Mouse (Mus musculus) intestine, embryonic 15.5 days (tissue): ENCODE data around the gene Ogdhl. TPM values are rescaled to one million over a fixed set of nuclear protein-coding genes. Genes with fewer than 3 reads are reported as not detected.
"Not testable (repeated sequence)": the region's sequence is repeated elsewhere in the genome, so short reads cannot be mapped to it uniquely, and the experiment has no call there.

Experiments
- ATAC-seq: fragments of 200-750 bp; cut with Nextera tagmentation; 2 replicates; pipeline ENCODE4 v1.8.0; 2017; ENCODE audit warnings: moderate TSS enrichment, moderate library complexity
- H3K27ac ChIP-seq: fragments of 300-500 bp; sonication (generic); 2 replicates; pipeline ENCODE4 v1.5.1; 2015; ENCODE audit warnings: mild to moderate bottlenecking, inconsistent platforms
- H3K27me3 ChIP-seq: fragments of 300-500 bp; sonication (generic); replicated peaks from 2 replicates; pipeline ENCODE4 v1.6.1; 2015; ENCODE audit warnings: inconsistent platforms
- H3K36me3 ChIP-seq: fragments of 300-500 bp; sonication (generic); 2 replicates; pipeline ENCODE4 v1.6.1; 2015; ENCODE audit warnings: inconsistent platforms
- H3K4me1 ChIP-seq: fragments of 300-500 bp; sonication (generic); replicated peaks from 2 replicates; pipeline ENCODE4 v1.6.1; 2015; ENCODE audit warnings: inconsistent platforms
- H3K4me2 ChIP-seq: fragments of 300-500 bp; sonication (generic); replicated peaks from 2 replicates; pipeline ENCODE4 v1.6.1; 2015; ENCODE audit warnings: mild to moderate bottlenecking, inconsistent platforms
- H3K4me3 ChIP-seq: fragments of 300-500 bp; sonication (generic); replicated peaks from 2 replicates; pipeline ENCODE4 v1.5.1; 2015; ENCODE audit warnings: inconsistent platforms
- H3K9ac ChIP-seq: fragments of 300-500 bp; sonication (generic); 2 replicates; pipeline ENCODE4 v1.6.1; 2015; ENCODE audit warnings: inconsistent platforms
- H3K9me3 ChIP-seq: fragments of 300-500 bp; sonication (generic); 2 replicates; pipeline ENCODE4 v1.6.1; 2016; ENCODE audit warnings: inconsistent platforms
- WGBS: fragments of 180-500 bp; shearing (Covaris S2); methylation state at CpG from one replicate; pipeline ENCODE4 v1.1.7; 2015; 5-methylcytosine and 5-hydroxymethylcytosine counted together
- polyA plus RNA-seq: library from polyadenylated mRNA; unstranded; fragments of >200 nt; fragmentation: Nextera tagmentation; extraction: Ambion mirVana; gene quantifications from 2 replicates; pipeline ENCODE4 v1.2.1, GENCODE M21; 2015

Ogdhl gene
- polyA plus RNA-seq, 1 experiment from 2014 or later = 22.5 TPM

DNA sequence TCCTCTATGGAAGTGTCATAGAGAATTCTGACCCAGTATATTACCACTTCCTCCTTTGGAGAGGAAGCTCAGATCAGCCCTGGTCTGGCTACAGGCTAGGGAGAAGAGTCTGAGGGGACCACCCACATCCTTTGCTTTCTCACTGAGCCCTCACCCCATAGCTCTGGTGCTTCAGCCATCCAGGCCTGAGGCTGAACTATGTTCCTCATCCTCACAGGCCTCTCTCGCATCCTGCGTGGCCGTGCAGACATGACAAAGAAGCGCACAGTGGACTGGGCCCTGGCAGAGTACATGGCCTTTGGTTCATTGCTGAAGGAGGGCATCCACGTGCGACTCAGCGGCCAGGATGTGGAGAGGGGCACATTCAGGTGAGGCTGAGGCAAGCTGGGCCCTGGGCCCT is 20.0 kb downstream of the Ogdhl start:
- H3K9ac ChIP-seq = no peak overlapping the region
- no peak for ATAC-seq
- H3K9me3 ChIP-seq = no peaks in the 10 kb centered on the region
- no peak overlapping the region for H3K4me2 ChIP-seq
- H3K27ac ChIP-seq = no peak overlapping the region
- no peaks in the 10 kb centered on the region; the same call in 1 of the 2 replicates for H3K36me3 ChIP-seq
- H3K4me3 ChIP-seq = no peak overlapping the region
- H3K27me3 ChIP-seq = no peaks in the 10 kb centered on the region
- 97% methylated on average over 7 of the region's 7 CpGs for WGBS
- H3K4me1 ChIP-seq = no peaks in the 10 kb centered on the region

DNA sequence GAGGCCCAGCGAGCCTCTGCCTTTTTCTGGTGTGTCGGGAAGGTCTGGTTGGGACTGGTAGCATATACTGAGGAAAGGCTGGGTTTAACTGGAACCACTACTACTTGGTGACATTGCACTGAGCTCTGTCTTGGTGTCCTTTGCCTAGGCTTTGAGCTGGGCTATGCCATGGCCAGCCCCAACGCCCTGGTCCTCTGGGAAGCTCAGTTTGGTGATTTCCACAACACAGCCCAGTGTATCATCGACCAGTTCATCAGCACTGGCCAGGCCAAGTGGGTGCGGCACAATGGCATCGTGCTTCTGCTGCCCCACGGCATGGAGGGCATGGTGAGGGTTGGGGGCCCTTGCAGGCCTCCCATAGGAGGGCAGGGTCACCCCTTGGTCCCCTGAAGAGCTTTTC is 22.4 kb downstream of the Ogdhl start:
- H3K27ac ChIP-seq = no peak overlapping the region
- no peak overlapping the region for H3K9ac ChIP-seq
- H3K9me3 ChIP-seq = no peaks in the 10 kb centered on the region
- no peaks in the 10 kb centered on the region for H3K4me1 ChIP-seq
- no peak overlapping the region for H3K4me2 ChIP-seq
- WGBS = 89% methylated on average over 7 of the region's 7 CpGs
- no peak for ATAC-seq
- H3K27me3 ChIP-seq = no peaks in the 10 kb centered on the region
- no peak overlapping the region for H3K4me3 ChIP-seq
- H3K36me3 ChIP-seq = no peaks in the 10 kb centered on the region; the same call in 1 of the 2 replicates

DNA sequence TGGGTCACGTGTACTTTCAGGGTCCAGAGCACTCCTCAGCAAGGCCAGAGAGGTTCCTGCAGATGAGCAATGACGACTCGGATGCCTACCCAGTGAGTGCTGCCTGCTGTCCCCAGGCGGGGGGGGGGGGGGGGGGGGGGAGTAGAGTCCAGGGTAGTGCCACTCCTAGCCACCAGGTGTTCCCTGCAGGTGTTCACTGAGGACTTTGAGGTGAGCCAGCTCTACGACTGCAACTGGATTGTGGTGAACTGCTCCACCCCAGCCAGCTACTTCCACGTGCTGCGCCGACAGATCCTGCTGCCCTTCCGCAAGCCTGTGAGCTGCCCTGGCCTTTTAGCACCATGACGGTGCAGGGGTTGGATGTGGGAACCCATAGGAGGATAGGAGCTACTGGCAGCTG is 22.9 kb downstream of the Ogdhl start:
- no peak overlapping the region for H3K9ac ChIP-seq
- 77% methylated on average over 9 of the region's 10 CpGs for WGBS
- H3K36me3 ChIP-seq = no peaks in the 10 kb centered on the region; the same call in 1 of the 2 replicates
- H3K9me3 ChIP-seq = no peaks in the 10 kb centered on the region
- no peak overlapping the region for H3K4me3 ChIP-seq
- H3K4me1 ChIP-seq = no peaks in the 10 kb centered on the region
- no peak overlapping the region for H3K4me2 ChIP-seq
- H3K27ac ChIP-seq = no peak overlapping the region
- ATAC-seq = no peak
- H3K27me3 ChIP-seq = no peaks in the 10 kb centered on the region

DNA sequence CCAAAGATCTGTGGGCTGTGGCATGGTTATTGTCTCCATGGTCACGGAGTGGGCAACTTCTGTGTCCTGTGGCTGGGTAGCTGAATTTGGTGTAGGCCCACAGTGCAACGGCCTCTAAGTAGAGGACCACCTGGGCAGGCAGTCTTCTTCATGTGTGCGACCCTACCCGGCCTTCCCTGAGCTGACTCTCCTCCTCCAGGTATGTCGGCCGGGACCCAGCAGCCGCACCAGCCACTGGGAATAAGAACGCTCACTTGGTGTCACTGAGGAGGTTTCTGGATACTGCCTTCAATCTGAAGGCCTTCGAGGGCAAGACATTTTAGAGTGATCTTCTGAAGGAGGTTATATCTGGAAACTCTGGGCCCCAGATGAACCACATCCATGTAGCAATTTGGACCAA is 25.5 kb downstream of the Ogdhl start:
- Histone ChIP-seq H3K27ac (no peak overlapping the region), H3K27me3 (no peaks in the 10 kb centered on the region), H3K4me1 (no peaks in the 10 kb centered on the region), H3K36me3 (no peaks in the 10 kb centered on the region), H3K9ac (no peak overlapping the region), H3K9me3 (no peaks in the 10 kb centered on the region), H3K4me3 (no peak overlapping the region), H3K4me2 (no peak overlapping the region)
- no peak for ATAC-seq
- WGBS = 93% methylated on average over 9 of the region's 9 CpGs

DNA sequence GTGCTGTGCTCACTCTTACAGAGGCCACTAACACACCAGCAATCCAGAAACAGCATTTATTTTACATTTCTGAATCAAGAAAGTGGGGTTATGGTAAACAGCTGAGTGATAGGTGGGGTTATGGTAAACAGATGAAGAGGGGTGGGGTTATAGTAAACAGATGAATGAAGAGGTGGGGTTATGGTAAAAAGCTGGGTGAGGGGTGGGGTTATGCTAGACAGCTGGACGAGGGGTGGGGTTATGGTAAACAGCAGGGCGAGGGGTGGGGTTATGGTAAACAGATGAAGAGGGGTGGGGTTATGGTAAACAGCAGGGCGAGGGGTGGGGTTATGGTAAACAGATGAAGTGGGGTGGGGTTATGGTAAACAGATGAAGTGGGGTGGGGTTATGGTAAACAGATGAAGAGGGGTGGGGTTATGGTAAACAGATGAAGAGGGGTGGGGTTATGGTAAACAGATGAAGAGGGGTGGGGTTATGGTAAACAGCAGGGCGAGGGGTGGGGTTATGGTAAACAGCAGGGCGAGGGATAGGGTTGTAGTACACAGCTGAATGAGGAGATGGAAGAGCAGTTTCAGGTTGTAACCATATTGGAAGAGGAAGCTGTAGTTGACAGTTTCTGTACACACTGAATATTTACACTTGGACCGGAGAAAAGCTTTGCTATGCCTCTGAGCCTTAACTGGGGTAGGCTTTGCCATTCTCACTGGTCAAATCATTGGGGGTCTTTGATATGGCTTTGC is 29.5 kb downstream of the Ogdhl start:
- ATAC-seq, H3K4me2 ChIP-seq, H3K9me3 ChIP-seq, H3K9ac ChIP-seq, H3K27ac ChIP-seq, H3K36me3 ChIP-seq, H3K4me3 ChIP-seq, H3K4me1 ChIP-seq, H3K27me3 ChIP-seq: not testable (repeated sequence)
- 21% methylated on average over 6 of the region's 6 CpGs for WGBS

DNA sequence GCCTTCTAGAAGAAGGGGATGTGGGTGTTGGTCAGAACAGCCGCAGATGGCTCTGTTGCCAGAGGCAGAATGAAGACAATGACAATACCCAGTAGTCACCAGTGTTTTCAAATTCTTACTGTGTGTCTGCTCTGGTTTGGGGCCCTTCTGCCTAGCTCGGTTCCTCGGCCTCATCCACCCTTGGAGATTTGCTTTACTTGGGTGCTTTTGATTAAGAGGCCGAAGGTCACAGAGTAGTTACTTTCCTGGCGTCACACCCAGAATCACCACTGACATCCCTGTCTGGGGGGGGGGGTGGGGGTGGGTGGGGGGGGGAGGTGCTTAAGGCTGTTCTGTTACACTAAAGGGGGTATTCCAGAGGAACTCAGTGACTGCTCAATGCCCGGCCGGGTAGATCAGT is 42.5 kb downstream of the Ogdhl start:
- no peaks in the 10 kb centered on the region for H3K9me3 ChIP-seq
- peak; percentile 58 for ATAC-seq
- H3K27me3 ChIP-seq = no peaks in the 10 kb centered on the region
- no peak overlapping the region for H3K4me2 ChIP-seq
- H3K9ac ChIP-seq = no peak overlapping the region
- no peaks in the 10 kb centered on the region for H3K36me3 ChIP-seq
- no peaks in the 10 kb centered on the region for H3K4me1 ChIP-seq
- H3K27ac ChIP-seq = no peak overlapping the region
- WGBS = 47% methylated on average over 7 of the region's 7 CpGs
- no peak overlapping the region for H3K4me3 ChIP-seq

DNA sequence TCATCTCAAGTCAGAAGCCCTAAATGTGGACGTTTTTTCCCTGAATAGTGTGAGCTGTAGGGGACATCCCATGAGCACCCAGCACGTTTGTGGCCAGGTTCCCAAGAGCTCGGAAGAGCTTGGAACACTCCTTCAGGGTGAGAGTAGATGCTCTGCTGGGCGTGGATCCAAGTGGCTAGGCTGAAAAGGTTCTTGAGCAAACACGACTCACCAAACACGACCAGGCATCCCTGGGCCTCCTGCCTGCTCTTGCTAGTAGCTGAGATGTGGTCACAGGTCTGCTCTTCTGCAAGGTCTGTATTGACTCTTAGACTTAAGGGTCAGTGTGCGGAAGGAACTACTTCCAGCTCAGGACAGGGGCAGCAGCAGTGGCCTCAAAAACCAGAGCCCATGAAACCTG is 47.9 kb downstream of the Ogdhl start:
- no peak overlapping the region for H3K9ac ChIP-seq
- WGBS = 61% methylated on average over 7 of the region's 7 CpGs
- no peak for ATAC-seq
- no peaks in the 10 kb centered on the region for H3K9me3 ChIP-seq
- no peaks in the 10 kb centered on the region for H3K36me3 ChIP-seq
- no peak overlapping the region for H3K27ac ChIP-seq
- no peak overlapping the region for H3K4me3 ChIP-seq
- H3K27me3 ChIP-seq = no peaks in the 10 kb centered on the region
- no peaks in the 10 kb centered on the region for H3K4me1 ChIP-seq
- H3K4me2 ChIP-seq = no peak overlapping the region

DNA sequence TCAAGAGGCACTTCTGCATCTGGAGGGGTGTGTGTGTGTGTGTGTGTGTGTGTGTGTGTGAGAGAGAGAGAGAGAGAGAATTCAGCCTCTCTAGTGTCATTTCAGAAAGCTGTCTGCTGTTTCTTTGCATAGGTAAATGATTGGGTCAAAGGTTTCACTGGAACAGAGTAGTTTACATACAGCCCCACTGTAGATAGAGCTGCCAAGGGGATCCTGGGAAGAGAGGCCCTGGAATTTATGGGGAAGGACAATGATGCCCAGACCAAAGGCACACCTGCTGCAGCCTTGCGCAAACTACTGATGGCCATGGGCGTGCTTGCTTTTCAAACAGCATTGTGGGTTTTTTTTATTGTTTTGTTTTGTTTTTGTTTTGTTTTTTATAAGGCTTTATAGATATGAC is 50.7 kb downstream of the Ogdhl start:
- peak; percentile 93 for ATAC-seq
- 69% methylated on average over 2 of the region's 2 CpGs for WGBS

DNA sequence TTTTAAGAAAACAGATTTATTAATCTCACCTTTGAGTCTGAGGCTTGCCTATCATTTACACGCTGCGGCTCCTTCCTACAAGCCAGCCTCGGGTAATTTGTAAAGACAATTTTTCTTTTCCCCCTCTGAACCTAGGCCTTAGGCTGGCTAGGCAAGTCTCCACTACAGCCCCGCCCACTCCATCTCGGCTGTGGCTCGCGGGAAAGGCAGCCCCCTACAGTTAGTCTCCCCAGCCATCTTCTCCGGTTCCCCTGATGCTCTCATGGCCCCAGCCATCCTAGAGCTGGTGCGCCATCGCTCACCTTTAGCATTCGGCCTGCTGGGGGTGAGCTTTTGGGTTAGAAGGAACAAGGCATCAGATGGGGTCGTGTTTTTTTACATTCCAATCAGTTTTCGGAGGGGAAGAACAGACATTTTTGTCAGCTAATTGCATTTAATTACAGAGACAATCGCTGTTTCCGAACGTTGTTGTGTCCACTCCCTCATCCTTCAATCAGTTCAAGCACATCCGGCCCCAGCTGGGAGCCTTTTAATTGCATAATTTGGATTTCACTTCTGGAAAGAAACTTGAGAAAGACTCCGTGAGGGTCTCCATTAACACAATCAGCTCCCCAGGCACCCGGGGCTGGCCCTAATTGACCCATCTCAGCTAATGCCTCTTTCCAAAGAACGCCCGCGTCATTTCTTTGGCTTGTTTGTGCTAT is 57.7 kb downstream of the Ogdhl start:
- H3K27me3 ChIP-seq = peaks cover 18% of the 10 kb centered on the region
- H3K4me3 ChIP-seq = no peak overlapping the region
- no peak overlapping the region for H3K4me2 ChIP-seq
- no peak overlapping the region for H3K9ac ChIP-seq
- no peaks in the 10 kb centered on the region for H3K4me1 ChIP-seq
- 21% methylated on average over 22 of the region's 22 CpGs for WGBS
- no peaks in the 10 kb centered on the region for H3K36me3 ChIP-seq
- no peak for ATAC-seq
- H3K27ac ChIP-seq = no peak overlapping the region
- no peaks in the 10 kb centered on the region for H3K9me3 ChIP-seq

More for the DNA sequence above, 50.7 kb downstream of the Ogdhl start:
- H3K4me2 ChIP-seq = no peak overlapping the region
- no peaks in the 10 kb centered on the region for H3K9me3 ChIP-seq
- no peaks in the 10 kb centered on the region for H3K36me3 ChIP-seq
- H3K27ac ChIP-seq = no peak overlapping the region
- H3K9ac ChIP-seq = no peak overlapping the region
- no peaks in the 10 kb centered on the region for H3K27me3 ChIP-seq
- no peaks in the 10 kb centered on the region for H3K4me1 ChIP-seq
- H3K4me3 ChIP-seq = no peak overlapping the region

DNA sequence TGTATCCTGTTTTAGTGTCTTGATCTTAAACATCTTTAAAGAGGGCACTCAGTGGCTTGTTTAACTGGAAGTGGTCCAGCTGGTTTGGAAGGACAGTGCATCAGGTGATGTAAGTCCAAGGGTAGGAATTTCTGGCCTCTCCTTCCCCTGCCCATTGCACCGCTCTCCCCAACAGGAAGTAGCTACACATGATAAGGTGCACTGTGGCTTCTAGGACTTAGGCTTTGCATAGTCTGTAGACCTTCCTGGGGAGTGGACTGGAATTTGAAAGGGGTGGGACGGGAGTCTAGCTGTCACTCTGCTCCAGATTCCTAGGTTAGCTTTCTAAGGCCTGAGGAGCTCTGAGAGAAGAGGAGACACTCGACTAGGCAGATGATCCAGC is 58.3 kb downstream of the Ogdhl start:
- ATAC-seq = no peak
- H3K9me3 ChIP-seq = no peaks in the 10 kb centered on the region
- H3K4me2 ChIP-seq = no peak overlapping the region
- no peaks in the 10 kb centered on the region for H3K4me1 ChIP-seq
- no peaks in the 10 kb centered on the region for H3K36me3 ChIP-seq
- H3K27me3 ChIP-seq = peaks cover 18% of the 10 kb centered on the region
- no peak overlapping the region for H3K27ac ChIP-seq
- H3K4me3 ChIP-seq = no peak overlapping the region
- 37% methylated on average over 3 of the region's 3 CpGs for whole genome bisulfite sequencing
- H3K9ac ChIP-seq = no peak overlapping the region

DNA sequence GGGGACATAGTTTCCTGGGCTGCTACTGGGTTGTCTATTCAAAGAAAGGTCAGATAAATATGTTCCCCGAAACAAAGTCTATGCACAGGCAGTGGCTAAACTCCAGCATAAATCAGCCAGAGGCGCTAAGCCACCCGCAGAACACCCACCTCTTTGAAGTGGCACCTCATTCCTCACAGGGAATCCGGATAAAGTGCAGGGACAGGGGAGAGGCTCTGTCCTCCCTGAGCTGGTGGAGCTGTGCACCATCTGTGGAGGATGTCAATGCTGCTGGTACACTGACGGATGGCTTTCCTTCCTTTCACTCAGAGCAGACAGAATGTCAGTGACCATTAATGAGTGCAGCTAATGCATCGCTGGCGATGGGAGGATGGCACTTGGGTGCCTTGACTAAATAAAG is 59.2 kb downstream of the Ogdhl start:
- Histone ChIP-seq H3K9me3 (no peaks in the 10 kb centered on the region), H3K4me2 (no peak overlapping the region)
- WGBS = 29% methylated on average over 7 of the region's 7 CpGs

DNA sequence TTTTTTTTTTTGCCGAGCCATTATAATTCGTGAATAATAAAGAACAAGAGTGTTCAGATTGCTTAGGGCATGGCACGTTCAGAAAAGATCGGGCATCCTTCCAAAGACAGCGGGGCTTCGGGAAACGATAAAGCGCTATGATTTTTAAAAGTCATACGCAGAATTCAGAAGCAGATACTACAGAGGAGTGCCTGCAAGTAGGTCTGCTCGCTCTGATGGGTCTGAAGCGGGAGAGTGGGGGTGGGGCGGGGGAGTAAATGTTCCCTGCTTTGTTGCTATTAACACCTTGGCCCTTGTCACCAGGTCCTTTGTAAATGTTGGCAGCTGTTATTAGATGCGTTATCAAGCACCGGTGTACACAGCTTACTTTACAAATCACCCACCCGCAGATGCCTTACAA is 59.8 kb downstream of the Ogdhl start:
- 48% methylated on average over 15 of the region's 15 CpGs for WGBS
- Histone ChIP-seq H3K27ac (no peak overlapping the region), H3K27me3 (peaks cover 18% of the 10 kb centered on the region), H3K9me3 (no peaks in the 10 kb centered on the region), H3K4me3 (no peak overlapping the region), H3K4me1 (no peaks in the 10 kb centered on the region), H3K36me3 (no peaks in the 10 kb centered on the region), H3K9ac (no peak overlapping the region), H3K4me2 (no peak overlapping the region)
- no peak for ATAC-seq

More for the DNA sequence above, 59.2 kb downstream of the Ogdhl start:
- no peaks in the 10 kb centered on the region for H3K36me3 ChIP-seq
- no peak overlapping the region for H3K9ac ChIP-seq
- no peak overlapping the region for H3K27ac ChIP-seq
- H3K27me3 ChIP-seq = peaks cover 18% of the 10 kb centered on the region
- H3K4me3 ChIP-seq = no peak overlapping the region
- no peak for ATAC-seq
- no peaks in the 10 kb centered on the region for H3K4me1 ChIP-seq

DNA sequence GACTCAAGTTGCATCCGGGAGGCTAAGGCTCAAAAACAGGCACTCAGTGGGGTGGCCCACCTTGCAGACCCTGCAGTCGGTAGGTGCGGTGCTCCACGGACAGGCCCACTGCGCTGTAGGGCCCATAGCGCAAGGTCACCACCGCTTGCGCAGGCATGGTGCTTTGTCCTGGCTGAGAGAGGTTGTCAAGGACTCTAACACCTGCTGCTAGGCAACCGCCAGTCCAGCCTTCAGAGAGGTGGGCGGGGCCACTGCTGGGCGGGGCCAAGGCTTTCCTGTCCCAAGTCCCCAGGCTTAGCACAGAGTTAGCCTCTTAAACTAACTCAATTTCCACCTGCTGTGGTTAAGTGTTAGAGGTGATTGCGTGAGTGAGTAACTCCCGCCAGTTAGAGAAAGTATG is 66.4 kb downstream of the Ogdhl start, which contains the start of gene 1700024G13Rik:
Gene 1700024G13Rik, minus strand, starts transcription at position 196 of the 400 bp plus-strand sequence.
- Histone ChIP-seq H3K27me3 (no peaks in the 10 kb centered on the region; the same call in 1 of the 2 replicates), H3K36me3 (no peaks in the 10 kb centered on the region), H3K9ac (no peak within 1 kb of the TSS), H3K4me3 (no peak within 1 kb of the TSS), H3K4me1 (no peaks in the 10 kb centered on the region), H3K9me3 (no peaks in the 10 kb centered on the region), H3K27ac (no peak within 1 kb of the TSS), H3K4me2 (no peak within 1 kb of the TSS)
- ATAC-seq = peak; percentile 95
- WGBS = 3% methylated on average over 13 of the region's 13 CpGs
